Mouse (Mus musculus) kidney, postnatal 14 days (tissue): ENCODE data around the gene Olfml2a.

ENCODE experiments used
- DNase-seq: peaks from one replicate; pipeline ENCODE4 v3.0.0; 2022; ENCODE audit warnings: mixed read lengths

Gene Olfml2a

DNA sequence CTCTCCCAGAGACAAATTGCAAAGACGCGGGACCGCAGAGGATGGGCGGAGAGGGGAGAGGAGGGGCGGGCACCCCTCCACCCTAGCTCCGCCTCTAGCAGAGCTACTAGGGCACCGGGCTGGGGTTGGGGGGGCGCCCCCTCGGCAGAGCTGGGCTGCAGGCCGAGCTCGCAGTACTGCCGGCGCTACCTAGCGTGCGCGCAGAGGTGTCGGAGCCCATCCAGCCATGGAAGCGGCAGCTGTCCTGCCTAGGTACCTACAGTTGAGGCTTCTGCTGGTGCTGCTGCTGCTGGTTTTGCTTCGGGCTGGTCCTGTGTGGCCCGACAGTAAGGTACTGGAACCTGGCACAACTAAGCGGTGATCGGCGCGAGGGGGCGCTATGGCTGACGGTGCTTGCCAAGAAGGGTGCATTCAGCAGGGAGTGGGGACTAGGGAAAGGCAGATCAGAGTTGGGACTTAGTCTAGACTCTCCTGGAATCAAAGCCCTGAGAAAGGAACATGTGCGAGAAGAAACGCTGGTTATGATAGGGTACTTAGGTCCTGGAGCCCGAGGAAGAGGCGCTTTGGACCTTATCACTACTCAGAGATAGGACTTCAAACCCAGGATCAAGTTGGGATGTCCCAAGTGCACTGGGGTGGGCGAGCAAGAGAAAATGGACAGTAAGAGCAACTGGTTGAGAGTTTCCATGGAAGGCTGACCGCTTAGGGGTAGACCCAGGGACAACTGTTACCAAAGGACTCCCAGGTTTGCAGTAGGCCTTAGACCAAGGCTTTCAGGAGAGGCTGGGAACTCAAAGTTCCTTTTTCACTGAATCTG lies at the start of gene Olfml2a:
Gene Olfml2a (plus strand): TSS at position 128 of the 817 bp plus-strand sequence.
- peak; percentile 73 for DNase-seq

DNA sequence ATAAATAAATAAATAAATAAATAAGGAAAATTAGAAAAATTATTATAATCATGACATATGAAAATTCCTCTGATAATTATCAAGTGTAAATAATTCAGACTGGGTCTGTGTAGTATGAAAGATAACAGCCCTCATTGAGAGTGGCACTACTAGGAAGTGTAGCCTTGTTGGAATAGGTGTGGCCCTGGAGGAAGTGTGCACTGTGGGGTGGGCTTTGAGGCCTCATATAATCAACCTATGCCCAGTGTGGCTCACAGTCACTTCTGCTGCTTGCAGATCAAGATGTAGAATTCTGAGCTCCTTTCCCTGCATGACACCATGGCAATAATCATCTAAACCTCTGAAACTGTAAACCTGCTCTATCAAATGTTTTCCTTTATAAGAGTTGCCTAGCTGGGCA lies 28.9 kb upstream of the Olfml2a start:
- no peak for DNase-seq

GRCm38 (mm10) chr2:38904290-38904689 lies 27.5 kb upstream of the Olfml2a start:
- DNase-seq: no peak

GRCm38 (mm10) chr2:38906097-38906496 lies 25.7 kb upstream of the Olfml2a start:
- DNase-seq: no peak

GRCm38 (mm10) chr2:38908604-38909003 lies 23.2 kb upstream of the Olfml2a start:
- no peak for DNase-seq

DNA sequence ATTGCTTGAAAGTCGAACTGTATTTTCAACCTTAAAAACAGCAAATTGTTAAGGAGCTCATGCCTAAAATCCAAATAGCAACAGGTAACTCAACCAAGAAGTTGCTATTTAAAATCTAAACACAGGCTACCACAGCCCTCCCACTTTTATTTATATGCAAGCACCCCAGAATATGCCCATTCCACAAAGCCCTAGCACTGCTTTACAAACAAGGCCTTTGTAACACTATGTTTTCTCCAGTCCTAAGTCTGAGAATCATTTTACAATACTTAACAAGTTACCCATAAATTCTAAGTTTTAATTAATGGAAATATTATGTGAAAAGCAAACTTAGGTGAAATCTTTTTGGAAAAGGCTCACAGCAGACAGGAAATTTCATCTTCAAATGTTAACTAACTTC lies 17.3 kb upstream of the Olfml2a start:
- DNase-seq: no peak

DNA sequence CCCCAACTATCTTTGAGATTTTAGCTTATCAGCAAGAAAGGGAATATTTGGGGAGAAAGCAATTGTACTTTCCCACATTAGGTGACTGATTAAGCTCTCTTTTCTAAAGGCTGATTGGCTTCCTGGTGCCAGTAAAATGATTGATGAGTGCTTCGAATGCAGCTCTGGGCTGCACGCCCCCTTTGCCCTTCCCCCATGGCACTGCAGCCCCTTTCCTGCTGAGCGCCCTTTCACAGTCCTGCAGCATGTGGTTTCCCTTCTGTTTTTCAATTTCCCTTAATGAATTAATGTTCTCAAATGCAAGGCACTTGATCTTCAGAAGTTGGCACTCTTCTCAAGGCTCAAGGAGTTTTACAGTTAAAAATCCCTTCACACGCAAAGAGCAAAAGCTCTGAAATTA lies 16.8 kb upstream of the Olfml2a start:
- no peak for DNase-seq

DNA sequence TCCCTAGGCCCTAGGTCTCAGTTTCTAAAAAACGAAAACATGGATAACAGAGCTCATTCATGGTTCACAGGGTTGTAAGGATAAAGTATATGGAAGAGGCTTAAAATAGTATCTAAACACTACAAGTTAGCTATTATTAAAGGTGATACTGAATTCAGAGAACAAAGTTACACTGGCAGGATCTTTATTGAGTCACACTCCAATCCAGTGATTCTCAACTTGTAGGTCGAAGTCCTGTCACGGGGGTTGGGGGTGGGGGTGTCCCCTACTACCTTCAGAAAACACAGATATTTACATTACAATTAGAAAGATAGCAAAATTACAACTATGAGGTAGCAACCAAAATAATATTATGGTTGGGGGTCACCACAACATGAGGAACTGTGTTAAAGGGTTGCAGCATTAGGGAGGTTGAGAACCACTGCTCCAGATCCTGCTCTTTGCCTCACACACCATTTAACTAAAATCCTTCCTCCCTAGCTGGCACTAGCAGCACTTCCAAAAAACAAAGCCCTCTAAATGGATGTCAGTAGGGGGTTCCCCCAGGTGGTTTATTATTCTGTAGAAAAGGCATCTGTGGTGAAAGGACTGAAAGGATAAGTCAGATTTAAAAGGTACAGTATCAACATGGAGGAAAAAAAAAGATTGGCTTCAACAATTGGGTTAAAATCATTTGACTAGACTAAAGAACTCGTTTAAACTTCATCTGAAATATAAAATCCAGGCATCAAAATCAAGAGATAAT lies 14.7 kb upstream of the Olfml2a start:
- no peak for DNase-seq

DNA sequence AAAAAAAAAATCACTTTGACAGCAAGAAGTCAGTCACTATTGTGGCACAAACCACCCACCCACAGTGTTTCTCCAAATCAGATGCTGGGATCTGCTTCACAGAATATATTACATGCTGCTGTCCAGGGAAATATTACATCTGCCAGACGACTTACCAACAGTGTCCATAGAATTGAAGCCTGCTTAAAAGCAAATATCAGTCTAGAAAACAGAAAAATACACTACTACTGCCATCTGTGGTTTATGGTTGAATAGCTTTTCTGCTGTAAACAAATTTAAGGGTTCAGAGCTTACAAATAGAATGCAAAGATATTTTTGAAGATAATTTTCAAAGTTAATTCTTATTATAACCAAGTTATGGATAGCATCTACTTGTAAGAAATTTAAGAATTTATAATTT lies 10.4 kb upstream of the Olfml2a start:
- DNase-seq: no peak

DNA sequence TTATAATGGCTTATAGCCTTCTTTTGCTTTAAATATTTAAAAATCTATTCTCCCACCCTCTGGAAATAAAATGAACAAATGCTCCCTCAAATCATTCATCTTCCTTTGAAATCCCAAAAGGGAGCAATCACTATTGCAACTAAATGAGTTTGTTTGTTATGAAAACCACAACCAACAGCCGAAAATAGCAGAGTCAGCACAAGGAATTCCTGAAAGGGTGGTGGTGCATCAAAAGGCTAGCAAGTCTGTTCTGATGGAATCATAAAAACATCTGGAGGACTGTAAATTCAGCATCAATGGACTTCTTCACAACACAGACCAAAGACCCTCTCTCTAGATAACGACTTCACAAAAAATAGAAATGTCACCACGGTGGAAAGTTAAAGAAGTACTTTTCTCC lies 8.3 kb upstream of the Olfml2a start:
- no peak for DNase-seq

GRCm38 (mm10) chr2:38923911-38924310 lies 7.9 kb upstream of the Olfml2a start:
- no peak for DNase-seq

- DNase-seq: no peak
Observed at GRCm38 (mm10) chr2:38924571-38924970, 7.2 kb upstream of the Olfml2a start.

- peak; percentile 44 for DNase-seq
Observed at GRCm38 (mm10) chr2:38925171-38926080, 6.4 kb upstream of the Olfml2a start.

- DNase-seq: peak; percentile 96
Observed at GRCm38 (mm10) chr2:38926145-38926891, 5.5 kb upstream of the Olfml2a start.

GRCm38 (mm10) chr2:38927115-38927979 lies 4.4 kb upstream of the Olfml2a start, which contains the start of gene Nr6a1:
Gene Nr6a1, minus strand, starts transcription at chr2:38927688.
- peak; percentile 73 for DNase-seq

- DNase-seq: no peak
Observed at GRCm38 (mm10) chr2:38930269-38930668, 1.5 kb upstream of the Olfml2a start.

DNA sequence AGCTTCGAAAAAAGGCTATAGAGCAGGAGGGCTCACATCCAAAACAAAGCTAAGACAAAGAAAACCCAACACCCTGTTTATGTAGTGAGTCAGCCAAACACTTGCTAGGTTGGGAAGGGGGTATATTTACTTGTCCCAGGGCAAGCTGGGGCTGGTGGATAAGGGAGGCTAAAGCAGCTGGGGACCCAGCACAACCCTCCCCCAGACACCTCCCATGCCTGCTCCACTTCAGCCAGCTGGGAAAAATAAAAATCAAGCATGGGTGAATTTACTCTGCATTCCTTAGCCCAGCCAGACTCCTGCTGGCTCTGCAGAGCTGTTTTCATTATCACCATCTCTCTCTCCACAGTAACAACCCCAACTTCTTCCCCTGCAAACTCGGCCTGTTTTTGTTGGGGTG lies 2.2 kb downstream of the Olfml2a start:
- DNase-seq: no peak

DNA sequence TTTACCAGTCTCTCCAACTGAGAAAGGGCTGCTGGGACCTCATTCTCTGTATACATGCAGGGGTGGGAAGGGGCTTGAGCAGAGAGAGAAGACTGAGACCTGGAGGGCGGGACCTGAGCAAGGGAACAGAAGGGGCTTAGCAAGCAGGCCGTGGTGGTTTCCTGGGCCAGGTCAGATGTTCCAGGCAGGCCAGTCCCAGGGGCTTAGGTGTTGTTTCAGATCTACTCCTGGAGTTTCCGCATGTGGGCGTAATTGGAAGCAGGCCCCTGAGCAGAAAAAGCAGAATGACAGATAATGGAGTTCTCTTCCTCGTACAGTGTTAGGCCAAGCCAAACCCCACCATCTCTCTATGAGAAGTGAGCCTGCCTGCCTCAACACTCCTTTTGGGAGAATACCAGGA lies 3.2 kb downstream of the Olfml2a start:
- no peak for DNase-seq

DNA sequence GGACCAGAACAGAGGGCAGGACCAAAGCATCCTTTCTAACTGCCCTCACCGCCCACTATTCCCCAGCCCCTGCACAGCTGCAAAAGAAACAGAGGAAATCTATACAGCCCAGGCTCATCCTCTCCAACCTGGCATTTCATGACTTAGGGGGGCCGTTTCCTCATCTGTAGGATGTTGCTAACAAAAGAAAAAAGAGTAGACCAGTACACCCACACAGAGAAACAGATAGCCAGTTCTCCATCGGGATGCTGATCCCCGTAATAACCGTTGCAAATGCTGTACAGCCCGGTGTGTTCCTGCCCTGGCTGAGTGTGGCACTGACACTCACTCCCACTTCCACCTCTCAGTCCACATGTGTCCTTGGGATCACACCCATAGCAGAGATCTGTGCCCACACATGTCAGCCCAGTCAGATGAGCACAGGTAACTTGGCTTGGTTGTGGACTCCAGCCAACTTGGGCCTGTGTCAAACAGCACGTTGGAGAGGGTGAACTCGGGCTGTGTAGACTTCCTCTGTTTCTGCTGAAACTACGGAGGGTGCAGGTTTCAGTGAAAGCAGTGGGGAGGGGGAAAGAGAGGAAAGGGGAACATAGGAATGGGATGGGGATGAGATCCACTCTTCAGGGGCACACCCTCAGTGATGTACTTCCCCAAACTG lies 5.1 kb downstream of the Olfml2a start:
- no peak for DNase-seq

GRCm38 (mm10) chr2:38937396-38937795 lies 5.6 kb downstream of the Olfml2a start:
- no peak for DNase-seq

GRCm38 (mm10) chr2:38938007-38938406 lies 6.2 kb downstream of the Olfml2a start:
- DNase-seq: no peak
